Mouse (Mus musculus) kidney, adult 18-20 months (tissue): Measurements from ENCODE around the gene Mrgpre.

Experiments
- DNase-seq: peaks from one replicate; pipeline ENCODE4 v3.0.0; 2021

The Mrgpre gene

DNA sequence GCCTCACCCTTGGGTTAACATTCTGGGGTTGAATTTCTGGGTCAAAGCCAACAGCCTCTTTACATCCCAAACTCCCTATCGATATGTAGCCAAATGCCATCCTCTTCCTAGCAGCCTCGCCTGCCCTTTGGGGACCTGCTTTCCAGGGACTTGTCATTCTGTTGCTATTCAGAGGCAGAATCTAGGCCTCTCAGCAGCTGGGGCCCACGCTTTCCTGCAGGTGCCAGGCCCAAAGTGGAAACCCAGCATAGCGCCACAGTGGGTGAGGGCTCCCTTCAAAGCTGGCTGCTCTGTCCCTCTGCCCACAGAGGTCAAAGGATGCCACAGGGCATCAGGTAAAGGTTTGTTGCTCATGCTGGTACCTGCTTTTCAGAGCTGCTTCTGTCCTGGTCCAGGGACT, 50.6 kb downstream of the Mrgpre start:
- DNase-seq, result no peak

DNA sequence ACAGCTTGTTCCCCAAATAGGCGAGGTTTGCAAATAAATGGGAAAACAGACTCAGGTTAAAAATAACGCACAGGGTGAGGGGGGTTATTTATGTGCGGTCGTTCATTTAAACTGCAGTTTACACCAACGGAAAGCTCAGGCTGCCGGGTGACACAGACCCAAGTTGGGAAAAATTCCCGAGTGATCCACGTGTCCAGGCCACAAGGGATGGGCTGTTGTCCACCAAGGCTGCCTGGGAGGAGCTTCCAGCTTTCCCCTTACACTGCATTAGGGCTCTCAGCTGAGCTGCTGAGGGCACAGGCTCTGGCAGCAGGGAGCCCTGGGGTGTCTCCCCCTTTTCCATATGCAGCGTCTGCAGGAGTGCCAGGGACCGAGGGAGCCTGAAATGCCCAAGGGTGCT, 54.4 kb downstream of the Mrgpre start:
- no peak for DNase-seq
